Mouse (Mus musculus) duodenum, adult 2 months (tissue): Measurements from ENCODE around the gene Rufy4. TPM values are rescaled to one million over a fixed set of nuclear protein-coding genes. Genes with fewer than 3 reads are reported as not detected.

Experiments
- polyA plus RNA-seq: library from polyadenylated mRNA; depleted of rRNA; stranded (reverse); fragments of >200 nt; gene quantifications from 2 replicates; pipeline ENCODE4 v1.2.3, GENCODE M21; 2012; ENCODE audit warnings: low replicate concordance; rRNA removed

Rufy4 gene
- polyA plus RNA-seq = 0.14 and 0.33 TPM in 2 replicates

DNA sequence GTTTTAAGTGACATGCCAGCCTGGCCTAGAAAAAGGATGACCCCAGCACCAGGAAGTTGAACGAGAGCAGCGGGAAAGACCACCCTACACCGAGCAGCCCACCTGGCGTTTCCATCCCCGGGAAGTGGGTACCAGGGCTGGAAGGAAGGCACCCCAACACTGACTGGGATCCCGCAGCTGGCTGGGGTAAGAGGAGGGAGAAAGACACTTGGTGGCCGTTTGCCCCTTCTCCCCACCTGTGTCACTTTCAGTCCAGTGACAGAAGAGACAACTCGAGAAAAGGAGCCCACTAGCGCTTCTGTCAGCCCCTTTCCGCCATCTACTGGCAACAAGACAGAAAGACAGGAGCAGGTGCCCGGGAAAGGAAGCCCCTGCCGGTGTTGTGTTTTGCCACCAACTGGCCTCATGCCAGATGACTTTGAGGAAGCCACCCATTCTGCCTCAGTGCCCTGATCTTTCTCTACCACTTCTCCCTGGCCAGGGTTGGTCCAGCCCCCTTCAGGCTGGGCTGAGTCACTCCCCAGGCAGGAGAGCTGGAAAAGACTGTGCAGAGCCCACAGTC, at the start of gene Rufy4:
Gene Rufy4, plus strand, starts transcription at position 551 of the 562 bp plus-strand sequence.

DNA sequence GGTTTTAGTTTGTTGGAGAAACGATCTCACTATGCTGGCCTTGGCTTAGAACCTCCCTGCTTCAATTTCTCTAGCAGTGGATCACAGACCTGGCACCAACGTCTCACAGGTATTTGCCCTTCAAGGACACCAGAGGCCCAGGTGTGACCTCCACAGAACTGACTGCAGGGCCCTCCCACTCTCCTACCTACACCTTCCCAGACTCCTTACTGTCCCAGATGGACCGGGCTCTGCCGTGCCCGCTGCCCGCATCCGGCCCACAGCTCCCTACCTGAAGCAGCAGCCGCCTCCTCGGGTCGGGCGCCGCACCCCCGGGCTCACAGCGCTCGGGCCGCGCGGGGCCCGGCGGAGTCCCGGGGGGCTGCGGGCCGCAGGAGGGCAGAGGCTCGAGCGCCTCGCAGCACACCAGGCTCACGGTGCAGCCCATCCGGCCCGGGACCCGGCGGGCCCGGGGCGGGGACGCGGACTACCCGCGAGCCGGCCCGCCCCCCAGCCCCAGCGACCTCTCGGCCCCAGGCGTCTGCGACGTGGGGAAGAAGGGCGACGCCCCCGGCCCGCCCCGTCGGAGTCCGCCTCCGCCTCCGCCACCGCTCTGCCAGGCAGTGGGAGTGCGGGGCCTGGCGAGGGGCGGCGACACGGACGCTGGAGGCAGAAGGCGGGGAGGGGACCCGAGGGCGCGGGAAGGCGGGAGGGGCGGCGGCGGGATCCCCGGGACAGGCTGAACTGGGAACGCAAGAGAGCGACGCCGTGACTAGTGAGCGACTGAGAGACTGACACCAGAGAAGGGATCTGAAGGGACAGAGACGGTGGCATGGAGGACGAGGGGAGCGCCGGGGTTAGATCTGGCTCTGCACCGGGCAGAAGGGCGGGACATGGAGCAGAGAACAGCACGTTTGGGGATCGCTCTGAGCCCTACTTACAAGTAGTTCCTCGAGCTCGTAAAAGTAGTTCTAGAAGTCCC, 1.0 kb upstream of the Rufy4 start, which contains the start of gene Tns1:
Gene Tns1, minus strand, starts transcription at position 429 of the 961 bp plus-strand sequence.

DNA sequence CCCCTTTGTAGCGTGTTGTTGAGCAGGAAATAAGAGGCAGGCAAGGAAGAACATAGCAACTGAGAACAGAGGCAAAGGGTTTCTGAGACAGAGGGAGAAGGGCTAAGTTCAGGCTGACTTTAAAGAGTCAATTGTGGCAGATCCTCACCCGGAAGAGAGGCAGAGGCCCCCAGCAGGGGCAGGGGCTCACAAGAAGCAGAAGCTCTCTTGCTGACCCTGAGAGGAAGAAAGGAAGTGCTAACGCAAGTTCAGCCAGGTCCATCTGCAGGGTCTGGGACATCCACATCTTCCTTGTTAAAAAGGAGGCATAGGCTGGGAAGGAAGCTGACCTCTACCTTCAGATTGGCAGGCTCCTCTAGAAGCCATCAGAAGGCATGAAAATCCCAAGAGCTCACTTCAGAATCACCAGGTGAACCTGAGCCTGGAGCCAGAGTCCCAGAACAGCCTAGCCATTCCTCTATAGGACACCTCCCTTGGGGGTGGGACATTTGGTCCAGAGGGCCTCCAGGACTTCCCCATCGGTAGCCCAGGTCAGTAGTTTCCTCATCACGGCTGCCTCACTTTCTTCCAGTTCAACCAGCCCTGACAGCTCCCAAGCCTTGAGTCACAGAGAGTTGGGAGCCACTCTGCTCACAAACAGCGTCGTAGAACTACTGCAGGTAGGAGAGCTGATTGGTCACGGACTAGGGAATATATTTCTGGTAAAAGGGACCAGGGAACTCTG, 28.3 kb downstream of the Rufy4 start, which contains the start of gene Cxcr2:
Gene Cxcr2, plus strand, starts transcription at position 529 of the 724 bp plus-strand sequence.

DNA sequence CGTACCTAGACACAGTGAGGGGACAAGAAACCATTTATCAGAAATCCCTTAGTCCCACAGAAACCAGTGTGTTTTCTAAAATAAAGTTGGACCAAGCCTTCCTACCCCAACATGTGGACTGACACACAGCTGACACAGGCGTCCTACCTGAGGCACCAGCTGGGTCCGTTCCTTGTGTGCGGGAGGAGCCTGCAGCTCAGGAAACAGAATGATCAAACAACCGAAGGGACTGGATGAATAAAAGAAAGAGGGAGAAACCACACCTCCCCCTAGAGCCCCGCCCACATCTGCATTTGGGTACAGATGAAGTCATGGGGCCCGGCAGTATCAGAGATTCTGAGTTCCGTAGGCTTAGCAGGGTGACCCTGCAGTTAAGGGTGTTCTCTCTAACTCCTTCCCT, 69.1 kb downstream of the Rufy4 start, which contains the start of gene Cxcr1:
Gene Cxcr1, minus strand, starts transcription at position 187 of the 400 bp plus-strand sequence.

Other genes with a start within 250 kb of the Rufy4 start
- 48.3 and 120 TPM in 2 replicates for gene Tns1, start 1.1 kb upstream of the Rufy4 start, polyA plus RNA-seq
- gene Cxcr2, start 28.4 kb downstream of the Rufy4 start, polyA plus RNA-seq = 0.11 TPM in 1 of 2 replicates, not detected in the other
- gene Cxcr1, start 69.1 kb downstream of the Rufy4 start, polyA plus RNA-seq = not detected in 2 replicates
- gene Arpc2, start 110.5 kb downstream of the Rufy4 start, polyA plus RNA-seq = 164 and 241 TPM in 2 replicates
- gene Gpbar1, start 153.0 kb downstream of the Rufy4 start, polyA plus RNA-seq = 4.0 and 6.1 TPM in 2 replicates
- gene Aamp, start 159.2 kb downstream of the Rufy4 start, polyA plus RNA-seq = 107 and 155 TPM in 2 replicates
- gene Pnkd, start 159.4 kb downstream of the Rufy4 start, polyA plus RNA-seq = 73.8 and 90.9 TPM in 2 replicates
- gene Tmbim1, start 180.1 kb downstream of the Rufy4 start, polyA plus RNA-seq = 637 and 738 TPM in 2 replicates
- 0.18 and 0.21 TPM in 2 replicates for gene Catip, start 236.6 kb downstream of the Rufy4 start, polyA plus RNA-seq
- 15.9 and 20.9 TPM in 2 replicates for gene Slc11a1, start 249.7 kb downstream of the Rufy4 start, polyA plus RNA-seq